Mouse (Mus musculus) ES-E14 (cell line): Measurements from ENCODE around the gene Anapc2.

Experiments
- HCFC1 ChIP-seq: IDR thresholded peaks from 2 replicates; pipeline ENCODE4 v1.6.1; 2012; ENCODE audit warnings: low read length, inconsistent platforms, borderline replicate concordance; ENCODE audit not compliant: insufficient read depth
- MAFK ChIP-seq: IDR thresholded peaks from 2 replicates; pipeline ENCODE4 v1.6.1; 2014; ENCODE audit warnings: mild to moderate bottlenecking, low read depth, low read length, inconsistent platforms; ENCODE audit not compliant: insufficient read depth
- ZC3H11A ChIP-seq: IDR thresholded peaks from 2 replicates; pipeline ENCODE4 v1.6.1; 2012; ENCODE audit warnings: low read depth, mild to moderate bottlenecking, inconsistent platforms, low read length, borderline replicate concordance
- ZNF384 ChIP-seq: IDR thresholded peaks from 2 replicates; pipeline ENCODE4 v1.6.1; 2012; ENCODE audit warnings: low read depth, low read length, inconsistent platforms

GRCm38 (mm10) chr2:25228995-25229530 lies 43.2 kb upstream of the Anapc2 start:
- no peak for TF ChIP-seq ZC3H11A
- TF ChIP-seq HCFC1 = no peak
- no peak for TF ChIP-seq MAFK
- TF ChIP-seq ZNF384 = no peak
